Mouse (Mus musculus) erythroid progenitor cell, adult 5-6 weeks (primary cell): Measurements from ENCODE around the gene Eif3i. TPM values are rescaled to one million over a fixed set of nuclear protein-coding genes. Genes with fewer than 3 reads are reported as not detected.
"Not testable (repeated sequence)": the region's sequence is repeated elsewhere in the genome, so short reads cannot be mapped to it uniquely, and the experiment has no call there.

Experiments
- ATAC-seq: replicated peaks from 2 replicates; pipeline ENCODE4 v1.8.0; 2016; ENCODE audit warnings: moderate number of reproducible peaks, mild to moderate bottlenecking, moderate TSS enrichment, inconsistent platforms; ENCODE audit not compliant: poor library complexity, low FRiP score, severe bottlenecking
- total RNA-seq, 2 experiments: library from RNA; stranded (forward) in 1 of 2; stranded (reverse) in 1 of 2; fragments of 150-400 nt in 1 of 2; fragments of 186-747, 209-891 nt in 1 of 2; gene quantifications; 2 replicates each; pipeline versions ENCODE4 v1.2.3 to v1.2.4; 2015 to 2017; ENCODE audit warnings: low replicate concordance in 2 of 2

The Eif3i gene
- total RNA-seq, 2 experiments from 2014 or later: 59.7 to 79.6 TPM

DNA sequence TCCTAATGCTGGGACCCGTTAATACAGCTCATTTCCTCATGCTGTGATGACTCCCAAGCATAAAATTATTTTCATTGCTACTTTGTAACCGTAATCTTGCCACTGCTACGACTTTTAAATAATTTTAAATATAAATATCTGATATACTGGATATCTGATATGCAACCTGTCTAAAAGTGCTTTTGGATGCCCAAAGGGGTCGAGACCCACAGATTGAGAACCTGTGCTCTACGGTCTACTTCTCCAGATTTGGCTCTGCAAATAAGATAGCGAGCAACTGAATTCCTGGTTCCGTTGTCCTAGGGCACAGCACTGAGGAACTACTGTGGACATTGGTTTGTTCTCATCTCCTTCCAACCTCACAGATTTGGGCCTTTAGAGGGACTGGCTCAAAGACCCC, 22.8 kb downstream of the Eif3i start:
- no peak for ATAC-seq

- ATAC-seq: peak; percentile 67; the same call in 1 of the 2 replicates
These were observed 23.5 kb downstream of the Eif3i start for GRCm38 (mm10) chr4:129576863-129577491.

DNA sequence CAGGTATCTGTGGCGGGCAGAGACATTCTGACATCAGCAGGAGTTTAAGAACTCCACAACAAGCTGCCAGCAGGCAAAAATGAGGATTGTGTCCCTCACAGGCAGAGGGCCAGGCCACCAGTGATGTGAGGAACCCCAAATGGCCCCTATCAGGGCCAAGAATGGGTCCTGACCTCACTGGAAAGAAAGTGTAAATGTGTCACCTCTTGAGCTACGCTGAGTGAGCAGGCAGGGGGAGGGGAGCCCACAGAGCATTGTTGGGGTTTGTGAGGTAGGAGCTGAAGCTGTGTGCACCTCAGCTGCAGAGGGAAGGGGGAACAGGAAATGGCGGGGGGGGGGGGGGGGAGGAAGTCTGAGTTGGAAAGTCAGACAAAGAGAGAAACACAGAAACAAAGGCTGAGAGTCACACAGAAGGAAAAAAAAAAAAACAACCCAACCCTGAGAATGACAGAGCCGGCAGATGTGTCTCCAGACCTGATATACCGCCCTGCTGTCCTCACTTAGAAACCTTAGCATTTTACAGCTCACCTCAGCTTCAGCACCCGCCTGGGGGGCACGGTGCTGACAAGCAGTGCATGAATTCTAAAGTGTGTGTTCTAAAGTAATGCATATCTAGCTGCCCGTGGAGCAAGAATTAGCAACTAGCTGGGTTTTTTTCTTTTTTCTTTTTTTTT, 25.1 kb downstream of the Eif3i start:
- no peak for ATAC-seq

GRCm38 (mm10) chr4:129573430-129573829, 27.0 kb downstream of the Eif3i start, which contains the start of gene Lck:
TSS of gene Lck (minus strand) at chr4:129573641.
- ATAC-seq: no peak

- ATAC-seq: no peak
These were observed 27.4 kb downstream of the Eif3i start for GRCm38 (mm10) chr4:129573093-129573370.

DNA sequence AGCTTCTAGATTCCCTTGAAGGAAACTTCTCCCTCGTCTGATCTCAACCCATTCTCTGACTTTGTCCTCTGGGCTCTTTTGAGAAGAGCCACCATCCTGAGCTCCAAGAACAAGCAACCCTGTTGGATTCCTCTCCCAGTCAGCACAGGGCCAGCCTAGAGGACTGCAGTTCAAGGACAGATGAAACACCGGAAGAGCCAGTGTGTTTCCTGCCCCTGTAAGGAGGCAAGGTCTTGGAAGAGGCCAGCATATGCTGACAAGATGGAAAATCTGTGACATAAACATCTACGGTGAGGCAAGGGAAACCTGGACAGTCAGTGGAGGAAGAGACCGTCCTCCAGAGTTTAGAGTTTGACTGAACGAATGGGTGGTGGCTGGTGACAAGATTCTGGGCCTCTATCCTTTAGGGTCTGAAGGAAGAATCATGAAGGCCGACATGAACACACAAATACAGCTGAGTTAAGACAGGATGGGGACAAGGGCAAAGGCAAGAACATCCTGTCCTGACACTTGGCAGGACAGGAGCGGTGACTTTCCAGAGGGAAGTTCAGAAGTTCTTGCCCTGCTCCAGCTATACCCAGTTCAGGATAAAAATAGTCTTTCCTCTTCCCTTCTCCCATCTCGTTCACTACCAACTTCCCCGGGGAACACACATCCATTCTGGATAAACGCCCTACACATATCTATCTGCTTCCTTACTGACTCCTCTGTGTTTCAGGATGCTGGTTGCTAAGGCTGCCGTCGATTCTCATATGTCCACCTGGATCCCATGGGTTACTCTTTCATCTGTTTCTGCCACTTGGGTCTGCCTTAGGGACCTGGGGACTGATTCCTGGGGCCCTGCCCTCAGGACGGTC, 28.0 kb downstream of the Eif3i start:
- ATAC-seq: no peak

DNA sequence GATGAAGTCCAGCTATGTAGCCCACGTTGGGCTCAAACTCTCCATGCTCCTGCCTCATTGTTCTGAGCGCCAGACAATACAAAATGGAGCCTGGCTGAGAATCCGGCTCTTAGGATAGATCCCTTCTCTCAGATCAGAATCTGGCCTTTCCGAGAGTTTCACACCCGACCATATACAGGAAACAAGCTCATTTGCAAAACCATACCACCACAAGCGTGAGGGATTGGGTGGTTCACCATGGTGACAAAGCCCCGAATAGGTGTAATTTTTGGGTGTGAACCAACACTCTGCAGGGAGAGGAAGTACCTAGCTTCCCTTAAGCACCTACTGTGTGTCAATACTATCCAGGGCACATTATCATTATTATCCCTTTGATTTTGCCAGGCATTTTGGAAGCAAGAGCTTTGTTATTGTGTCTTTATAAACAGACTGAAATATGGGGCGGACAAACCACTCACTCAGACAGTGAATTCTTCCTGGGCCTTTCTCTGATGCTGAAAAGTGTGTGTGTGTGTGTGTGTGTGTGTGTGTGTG, 28.8 kb downstream of the Eif3i start:
- ATAC-seq: no peak

DNA sequence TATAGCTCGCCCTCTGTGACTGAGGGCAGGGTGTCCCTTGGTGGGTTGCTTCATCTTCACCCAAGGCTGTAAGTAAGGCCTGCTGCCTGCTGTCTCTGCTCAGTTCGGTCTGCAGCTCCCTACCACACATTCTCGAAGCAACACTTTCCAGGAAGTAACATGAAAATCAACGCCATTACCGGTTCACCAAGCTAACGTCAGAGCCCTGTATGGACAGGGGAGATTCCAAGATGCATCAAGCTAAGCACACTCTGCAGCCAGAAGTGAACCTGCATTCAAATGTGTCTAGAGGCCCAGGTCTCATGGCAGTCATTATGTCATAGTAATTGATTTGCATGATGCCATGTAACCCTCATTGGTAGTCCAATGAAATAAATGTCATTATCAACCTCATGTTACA, 30.4 kb downstream of the Eif3i start:
- ATAC-seq: no peak

DNA sequence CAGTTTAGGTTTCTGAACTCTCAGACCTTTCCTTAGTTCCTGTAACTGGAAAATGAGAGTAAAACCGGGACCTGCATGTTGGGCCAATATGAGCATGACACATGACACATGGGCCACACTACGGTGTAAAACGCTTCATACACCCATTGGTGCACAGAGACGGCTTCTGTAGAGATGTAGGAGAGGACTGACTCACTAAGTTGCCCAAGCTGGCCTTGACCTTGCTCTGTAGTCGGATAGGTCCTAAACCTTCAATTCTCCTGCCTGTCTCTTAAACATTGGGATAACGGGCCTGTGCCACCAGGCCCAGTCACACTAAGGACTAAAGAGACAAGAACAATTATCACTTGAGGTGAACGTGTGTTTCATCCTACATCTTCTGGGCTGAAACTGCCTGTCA, 32.1 kb downstream of the Eif3i start:
- ATAC-seq: no peak

GRCm38 (mm10) chr4:129565139-129565538, 35.3 kb downstream of the Eif3i start:
- no peak for ATAC-seq

- ATAC-seq: no peak
These were observed 36.7 kb downstream of the Eif3i start for GRCm38 (mm10) chr4:129563718-129564117.

DNA sequence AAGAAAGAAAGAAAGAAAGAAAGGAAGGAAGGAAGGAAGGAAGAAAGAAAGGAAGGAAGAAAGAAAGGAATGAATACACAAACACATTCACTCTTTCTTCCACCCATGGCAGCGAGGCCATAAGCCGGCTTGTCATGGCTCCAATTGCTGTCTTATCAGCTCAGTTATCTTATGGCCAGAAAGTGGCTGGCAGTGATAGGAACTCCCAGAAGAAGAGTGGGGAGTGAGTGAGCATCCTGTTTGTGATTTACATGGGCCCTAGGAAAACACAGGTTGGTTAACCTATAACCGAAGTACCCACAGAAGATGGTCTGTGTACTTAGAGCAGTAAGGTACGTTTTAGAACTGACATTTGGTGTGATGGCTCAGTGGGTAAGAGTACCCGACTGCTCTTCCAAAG, 39.3 kb downstream of the Eif3i start:
- ATAC-seq: no peak

DNA sequence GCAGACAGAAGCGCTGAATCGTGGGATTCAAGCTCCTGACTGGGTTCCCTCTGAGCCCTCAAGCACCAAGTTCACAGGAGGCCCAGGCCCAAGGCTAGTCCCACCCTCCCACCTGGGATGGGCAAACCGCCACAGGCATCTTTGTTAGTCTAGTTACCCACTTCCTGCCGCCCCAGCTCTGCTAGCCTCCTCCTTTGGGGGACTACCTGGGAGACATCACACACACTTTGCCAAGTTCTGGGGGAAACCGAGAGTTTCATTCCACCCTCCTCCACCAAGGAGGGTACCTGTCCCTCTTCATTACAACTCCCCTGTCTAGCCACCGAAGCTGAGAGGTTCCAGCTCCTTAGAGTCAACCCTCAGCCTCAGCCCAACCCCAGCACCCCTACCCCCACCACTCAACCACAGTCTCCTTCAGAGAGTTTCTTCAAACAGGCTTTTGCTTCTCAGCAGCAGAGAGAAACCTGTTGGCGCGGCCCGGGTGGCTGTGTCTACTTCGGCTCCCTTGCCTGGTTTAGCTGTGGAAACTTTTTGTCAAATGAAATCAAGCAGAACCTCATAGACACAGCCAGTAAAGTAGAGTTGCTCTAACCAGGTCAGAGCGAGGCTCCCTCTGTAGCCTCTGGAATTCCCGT, 42.0 kb downstream of the Eif3i start:
- no peak for ATAC-seq

DNA sequence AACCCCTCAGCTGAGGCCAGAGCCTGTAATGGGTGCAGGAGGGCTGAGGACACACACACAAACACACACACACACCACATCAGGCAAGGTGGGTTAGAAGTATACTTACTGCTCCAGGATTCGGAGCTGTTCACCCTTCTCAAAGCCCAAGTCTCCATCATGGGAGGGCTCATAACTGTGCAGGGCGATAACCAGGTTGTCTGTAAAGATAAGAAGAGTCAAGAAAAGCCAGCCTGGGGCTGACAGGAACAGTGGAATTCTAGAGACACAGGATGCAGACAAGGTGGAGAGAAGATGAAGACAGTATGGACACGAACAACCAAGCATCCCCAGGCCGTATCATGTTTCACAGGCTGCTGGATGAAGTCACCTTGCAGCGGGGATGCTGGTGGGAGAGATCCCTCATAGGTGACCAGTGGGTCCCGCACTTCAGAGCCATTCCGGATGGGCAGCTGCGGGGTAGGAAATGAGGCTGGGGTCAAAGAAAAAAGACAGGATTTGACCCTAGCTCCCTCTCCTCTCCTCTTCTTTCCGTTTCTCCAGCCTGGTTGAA, 43.1 kb downstream of the Eif3i start:
- ATAC-seq: peak; percentile 79

DNA sequence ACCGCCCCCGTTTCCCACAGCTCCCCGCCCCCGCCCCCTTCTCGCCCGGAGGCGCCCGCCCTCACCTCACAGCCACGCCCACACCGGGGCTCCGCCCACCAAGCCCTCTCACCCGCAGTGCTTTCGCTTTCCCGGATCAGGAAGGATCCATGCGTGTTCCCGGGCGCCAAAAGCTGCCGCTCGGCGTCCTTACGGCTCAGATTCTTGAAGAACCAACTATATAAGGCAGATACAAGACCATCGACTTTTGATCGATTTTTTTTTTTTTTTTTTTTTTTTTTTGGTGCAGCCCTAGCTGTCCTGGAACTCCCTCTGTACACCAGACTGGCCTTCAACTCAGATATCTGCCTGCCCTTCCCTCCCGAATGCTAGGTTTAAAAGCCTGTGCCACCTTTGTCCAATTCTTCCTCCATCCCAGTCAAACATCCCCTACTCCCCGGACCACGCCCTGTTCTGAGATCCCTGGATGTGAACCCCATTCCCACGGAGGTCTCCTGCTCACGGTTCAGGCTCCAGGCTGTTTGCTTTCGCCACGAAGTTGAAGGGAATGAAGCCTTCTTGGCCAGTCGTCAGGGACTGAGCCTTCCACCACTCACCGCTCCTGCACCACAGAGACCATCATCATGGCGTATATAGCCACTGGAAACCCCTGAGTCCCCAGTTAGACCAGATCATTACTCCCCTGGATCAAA, 43.8 kb downstream of the Eif3i start:
- peak; percentile 86 for ATAC-seq

GRCm38 (mm10) chr4:129555862-129556531, 44.5 kb downstream of the Eif3i start:
- 0 out of 2 replicates have a peak, but pooled peaks have one; percentile 28 for ATAC-seq

GRCm38 (mm10) chr4:129555421-129555861, 45.0 kb downstream of the Eif3i start:
- 0 out of 2 replicates have a peak, but pooled peaks have one; percentile 10 for ATAC-seq

GRCm38 (mm10) chr4:129554512-129554911, 45.9 kb downstream of the Eif3i start:
- not testable (repeated sequence) for ATAC-seq

GRCm38 (mm10) chr4:129550295-129550694, 50.2 kb downstream of the Eif3i start:
- no peak for ATAC-seq
